Mouse (Mus musculus) urinary bladder, postnatal 25 days (tissue): ENCODE results near the gene Mrps9.

Experiments
- DNase-seq: peaks from one replicate; pipeline ENCODE4 v3.0.0; 2022; ENCODE audit warnings: low spot score

Mrps9 gene

DNA sequence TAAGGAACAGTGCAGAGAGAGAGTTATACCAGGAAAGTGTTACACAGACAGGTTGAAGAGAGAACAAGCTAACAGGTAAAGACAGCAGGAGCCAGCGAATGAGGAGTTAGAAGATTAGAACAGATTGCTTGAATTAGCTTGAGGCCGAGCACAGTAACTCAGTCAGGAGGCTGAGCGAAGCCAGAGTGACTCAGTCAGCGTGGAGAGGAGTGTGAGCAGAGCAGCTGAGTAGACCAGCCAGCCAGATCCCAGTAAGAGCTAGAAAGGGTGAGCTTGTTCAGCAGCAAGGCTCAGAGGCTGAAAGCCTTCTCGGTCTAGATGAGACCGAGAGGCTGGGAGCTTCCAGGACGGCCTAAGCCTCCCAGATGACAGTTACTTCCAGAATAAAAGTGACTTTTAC, 55.7 kb downstream of the Mrps9 start:
- no peak for DNase-seq

GRCm38 (mm10) chr1:42907153-42907552, 56.1 kb downstream of the Mrps9 start:
- DNase-seq = no peak

GRCm38 (mm10) chr1:42915062-42915461, 64.0 kb downstream of the Mrps9 start:
- no peak for DNase-seq

GRCm38 (mm10) chr1:42916719-42917118, 65.7 kb downstream of the Mrps9 start:
- DNase-seq = no peak

GRCm38 (mm10) chr1:42917908-42918307, 66.9 kb downstream of the Mrps9 start:
- no peak for DNase-seq

- no peak for DNase-seq
These were observed 72.9 kb downstream of the Mrps9 start for GRCm38 (mm10) chr1:42923924-42924323.

GRCm38 (mm10) chr1:42933613-42934012, 82.6 kb downstream of the Mrps9 start:
- no peak for DNase-seq

- no peak for DNase-seq
These were observed 97.5 kb downstream of the Mrps9 start for GRCm38 (mm10) chr1:42948486-42948885.

GRCm38 (mm10) chr1:42952734-42953481, 101.9 kb downstream of the Mrps9 start, which contains the start of gene Gpr45:
Gene Gpr45 (plus strand): TSS chr1:42952872.
- DNase-seq = no peak

DNA sequence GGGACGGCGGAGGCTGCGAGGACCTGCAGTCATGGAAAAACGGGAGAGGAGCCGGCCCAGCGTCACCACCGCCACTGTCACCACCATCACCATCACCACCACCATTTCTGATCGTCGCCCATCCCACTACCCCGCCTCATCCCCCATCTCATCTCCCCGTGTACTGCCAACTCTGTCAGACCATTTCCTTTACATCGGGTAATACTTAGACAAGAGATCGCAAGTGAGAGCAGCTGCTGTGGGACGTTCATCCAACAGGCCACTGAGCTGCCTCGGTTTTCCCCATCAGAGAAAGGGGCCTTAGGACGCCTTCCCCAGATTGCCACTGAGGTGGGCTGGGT, 102.4 kb downstream of the Mrps9 start:
- DNase-seq = no peak
